Mouse (Mus musculus): ENCODE data around the gene Nub1. TPM values are rescaled to one million over a fixed set of nuclear protein-coding genes. Genes with fewer than 3 reads are reported as not detected.
A peak's percentile ranks its signal among the peaks of the same experiment; 100 is the strongest.

Nub1 gene
- polyA plus RNA-seq, 1 experiment from 2014 or later, result 39.9 TPM

DNA sequence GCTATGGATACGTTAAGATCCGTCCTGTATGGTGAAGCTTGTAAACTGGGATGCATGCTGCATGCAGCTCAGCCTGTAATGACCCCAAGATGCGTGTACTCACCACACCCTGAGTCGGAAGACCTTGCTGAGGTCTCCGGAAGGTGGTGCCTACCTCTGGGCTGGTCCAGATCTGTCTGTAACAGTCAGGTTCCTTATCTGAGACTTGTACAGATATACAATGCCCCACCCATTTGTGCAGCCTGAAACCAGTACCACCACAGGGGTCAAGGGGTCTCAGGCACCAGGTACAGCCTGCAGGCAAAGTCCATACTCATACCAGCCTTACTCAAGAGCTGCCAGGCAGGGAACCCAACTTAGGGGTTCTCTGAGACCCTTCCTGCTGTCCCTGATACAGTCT, 32.6 kb upstream of the Nub1 start:
- no peaks in the 10 kb centered on the region for H3K27me3 ChIP-seq (ENCODE audit: insufficient read depth, low read length)

GRCm38 (mm10) chr5:24654491-24654890, 30.8 kb upstream of the Nub1 start:
- no peak overlapping the region for H3K4me2 ChIP-seq (replicated peaks; ENCODE audit: low read depth, low read length)
- no peaks in the 10 kb centered on the region for H3K27me3 ChIP-seq (ENCODE audit: insufficient read depth, low read length)
- H3K9me3 ChIP-seq (ENCODE audit: low read length), result no peaks in the 10 kb centered on the region
- no peak overlapping the region for H3K9ac ChIP-seq (replicated peaks; ENCODE audit: low read length)
- no peaks in the 10 kb centered on the region for H3K36me3 ChIP-seq (ENCODE audit: insufficient read depth, low read length)
- ATAC-seq (ENCODE audit: low FRiP score, low TSS enrichment), result no peak
- H3K4me3 ChIP-seq (ENCODE audit: low read length), result no peak overlapping the region
- WGBS, result 71% methylated on average over 6 of the region's 6 CpGs
- no peaks in the 10 kb centered on the region for H3K4me1 ChIP-seq (ENCODE audit: insufficient read depth, low read length)
- H3K27ac ChIP-seq (ENCODE audit: low read length), result no peak overlapping the region

More for the DNA sequence above, 32.6 kb upstream of the Nub1 start:
- Histone ChIP-seq H3K4me2 (replicated peaks; ENCODE audit: low read depth, low read length) (no peak overlapping the region), H3K9me3 (ENCODE audit: low read length) (no peaks in the 10 kb centered on the region), H3K4me1 (ENCODE audit: insufficient read depth, low read length) (no peaks in the 10 kb centered on the region), H3K36me3 (ENCODE audit: insufficient read depth, low read length) (no peaks in the 10 kb centered on the region), H3K4me3 (ENCODE audit: low read length) (no peak overlapping the region), H3K27ac (ENCODE audit: low read length) (no peak overlapping the region), H3K9ac (replicated peaks; ENCODE audit: low read length) (no peak overlapping the region)
- ATAC-seq (ENCODE audit: low FRiP score, low TSS enrichment), result 0 out of 2 replicates have a peak, but pooled peaks have one; percentile 16
- 93% methylated on average over 5 of the region's 5 CpGs for WGBS

- H3K27me3 ChIP-seq (ENCODE audit: insufficient read depth, low read length), result no peaks in the 10 kb centered on the region
- no peak overlapping the region for H3K4me2 ChIP-seq (replicated peaks; ENCODE audit: low read depth, low read length)
- no peaks in the 10 kb centered on the region for H3K4me1 ChIP-seq (ENCODE audit: insufficient read depth, low read length)
- WGBS, result 44% methylated on average over 2 of the region's 2 CpGs
- no peaks in the 10 kb centered on the region for H3K36me3 ChIP-seq (ENCODE audit: insufficient read depth, low read length)
- ATAC-seq (ENCODE audit: low FRiP score, low TSS enrichment), result no peak
- H3K27ac ChIP-seq (ENCODE audit: low read length), result no peak overlapping the region
- H3K9ac ChIP-seq (replicated peaks; ENCODE audit: low read length), result no peak overlapping the region
- H3K9me3 ChIP-seq (ENCODE audit: low read length), result no peaks in the 10 kb centered on the region
- H3K4me3 ChIP-seq (ENCODE audit: low read length), result no peak overlapping the region
Observed at GRCm38 (mm10) chr5:24657113-24657512, 28.2 kb upstream of the Nub1 start.

DNA sequence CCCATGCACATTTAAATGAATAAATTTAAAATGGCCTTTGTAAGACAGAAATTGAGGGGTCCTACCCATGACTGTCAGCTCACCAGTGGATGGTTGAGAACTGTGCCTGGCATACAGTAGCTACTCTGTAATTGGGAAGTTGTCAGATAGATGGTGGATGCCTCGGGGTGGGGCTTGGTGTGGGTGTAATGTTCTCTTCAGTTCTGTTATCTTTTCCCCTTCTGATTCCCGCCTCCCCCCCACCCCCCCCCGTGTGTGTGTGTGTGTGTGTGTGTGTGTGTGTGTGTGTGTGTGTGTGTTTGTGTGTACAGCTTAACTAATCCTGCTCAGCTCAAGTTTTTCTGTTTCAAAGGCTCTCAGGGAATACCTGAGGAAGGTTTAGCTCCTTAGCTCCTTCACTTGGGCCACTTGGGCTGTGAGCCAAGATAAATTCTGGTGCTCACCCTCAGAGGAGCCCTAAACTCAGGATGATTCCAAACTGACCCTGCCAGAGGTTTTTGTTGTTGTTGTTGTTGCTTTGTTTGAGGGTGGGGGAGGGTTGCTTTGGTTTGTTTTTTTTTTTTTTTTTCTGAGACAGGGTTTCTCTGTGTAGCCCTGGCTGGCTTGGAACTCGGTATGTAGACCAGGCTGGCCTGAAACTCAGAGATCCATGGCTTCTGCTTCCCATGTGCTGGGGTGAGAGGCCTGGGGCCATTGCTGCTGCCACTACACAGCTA, 25.5 kb upstream of the Nub1 start:
- Histone ChIP-seq H3K27me3 (ENCODE audit: insufficient read depth, low read length) (no peaks in the 10 kb centered on the region), H3K36me3 (ENCODE audit: insufficient read depth, low read length) (no peaks in the 10 kb centered on the region), H3K9me3 (ENCODE audit: low read length) (no peaks in the 10 kb centered on the region), H3K4me2 (replicated peaks; ENCODE audit: low read depth, low read length) (no peak overlapping the region), H3K27ac (ENCODE audit: low read length) (no peak overlapping the region), H3K4me1 (ENCODE audit: insufficient read depth, low read length) (no peaks in the 10 kb centered on the region), H3K4me3 (ENCODE audit: low read length) (no peak overlapping the region), H3K9ac (replicated peaks; ENCODE audit: low read length) (no peak overlapping the region)
- no peak for ATAC-seq (ENCODE audit: low FRiP score, low TSS enrichment)
- WGBS, result 70% methylated on average over 3 of the region's 4 CpGs

DNA sequence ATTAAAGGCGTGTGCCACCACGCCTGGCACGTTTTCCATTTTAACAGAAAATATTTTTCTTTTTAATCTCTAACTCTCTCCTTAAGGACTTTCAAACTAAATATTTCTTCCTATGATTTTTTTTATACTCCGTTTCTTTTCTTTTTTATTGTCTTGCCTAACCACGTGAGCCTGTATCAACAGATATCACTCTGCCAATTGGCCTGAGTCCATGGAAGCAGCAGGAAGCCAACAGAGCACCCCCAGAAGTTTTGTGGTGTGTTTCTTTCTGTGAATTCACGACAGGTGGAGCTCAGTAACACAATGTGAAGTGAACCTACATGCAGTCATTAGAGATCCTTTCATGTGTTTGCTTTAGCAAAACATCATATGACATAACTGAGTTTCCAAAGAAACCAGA, 23.9 kb upstream of the Nub1 start:
- H3K27me3 ChIP-seq (ENCODE audit: insufficient read depth, low read length), result no peaks in the 10 kb centered on the region
- H3K36me3 ChIP-seq (ENCODE audit: insufficient read depth, low read length), result no peaks in the 10 kb centered on the region
- no peak overlapping the region for H3K27ac ChIP-seq (ENCODE audit: low read length)
- no peak overlapping the region for H3K4me3 ChIP-seq (ENCODE audit: low read length)
- peaks cover 4% of the 10 kb centered on the region; the same call in 1 of the 2 replicates for H3K9me3 ChIP-seq (ENCODE audit: low read length)
- 79% methylated on average over 6 of the region's 6 CpGs for WGBS
- no peak overlapping the region for H3K4me2 ChIP-seq (replicated peaks; ENCODE audit: low read depth, low read length)
- no peak for ATAC-seq (ENCODE audit: low FRiP score, low TSS enrichment)
- H3K4me1 ChIP-seq (ENCODE audit: insufficient read depth, low read length), result no peaks in the 10 kb centered on the region
- no peak overlapping the region for H3K9ac ChIP-seq (replicated peaks; ENCODE audit: low read length)

GRCm38 (mm10) chr5:24674238-24674637, 11.1 kb upstream of the Nub1 start:
- ATAC-seq (ENCODE audit: low FRiP score, low TSS enrichment), result 0 out of 2 replicates have a peak, but pooled peaks have one; percentile 71
- H3K4me2 ChIP-seq (replicated peaks; ENCODE audit: low read depth, low read length), result no peak overlapping the region
- no peak overlapping the region for H3K9ac ChIP-seq (replicated peaks; ENCODE audit: low read length)
- WGBS, result 26% methylated on average over 4 of the region's 4 CpGs
- no peaks in the 10 kb centered on the region for H3K36me3 ChIP-seq (ENCODE audit: insufficient read depth, low read length)
- no peaks in the 10 kb centered on the region for H3K4me1 ChIP-seq (ENCODE audit: insufficient read depth, low read length)
- no peak overlapping the region for H3K4me3 ChIP-seq (ENCODE audit: low read length)
- H3K27ac ChIP-seq (ENCODE audit: low read length), result no peak overlapping the region
- H3K9me3 ChIP-seq (ENCODE audit: low read length), result peaks cover 6% of the 10 kb centered on the region; the same call in 1 of the 2 replicates
- no peaks in the 10 kb centered on the region for H3K27me3 ChIP-seq (ENCODE audit: insufficient read depth, low read length)

GRCm38 (mm10) chr5:24681436-24681835, 3.9 kb upstream of the Nub1 start:
- H3K27ac ChIP-seq (ENCODE audit: low read length), result no peak overlapping the region
- no peaks in the 10 kb centered on the region for H3K27me3 ChIP-seq (ENCODE audit: insufficient read depth, low read length)
- no peak overlapping the region for H3K9ac ChIP-seq (replicated peaks; ENCODE audit: low read length)
- H3K4me1 ChIP-seq (ENCODE audit: insufficient read depth, low read length), result peaks cover 3% of the 10 kb centered on the region
- no peak overlapping the region for H3K4me3 ChIP-seq (ENCODE audit: low read length)
- no peak overlapping the region for H3K4me2 ChIP-seq (replicated peaks; ENCODE audit: low read depth, low read length)
- peaks cover 6% of the 10 kb centered on the region; the same call in 1 of the 2 replicates for H3K9me3 ChIP-seq (ENCODE audit: low read length)
- no peak for ATAC-seq (ENCODE audit: low FRiP score, low TSS enrichment)
- no peaks in the 10 kb centered on the region for H3K36me3 ChIP-seq (ENCODE audit: insufficient read depth, low read length)
- 44% methylated on average over 1 of the region's 1 CpGs for WGBS

GRCm38 (mm10) chr5:24684578-24685365, 560 bp upstream of the Nub1 start:
- no peaks in the 10 kb centered on the region for H3K9me3 ChIP-seq (ENCODE audit: low read length)
- peak overlapping the region; percentile 97 for H3K27ac ChIP-seq (ENCODE audit: low read length)
- peak overlapping the region; percentile 47 for H3K4me3 ChIP-seq (ENCODE audit: low read length)
- peaks cover 10% of the 10 kb centered on the region for H3K4me1 ChIP-seq (ENCODE audit: insufficient read depth, low read length)
- peak; percentile 58; the same call in 1 of the 2 replicates for ATAC-seq (ENCODE audit: low FRiP score, low TSS enrichment)
- peak overlapping the region; percentile 65 for H3K9ac ChIP-seq (replicated peaks; ENCODE audit: low read length)
- H3K27me3 ChIP-seq (ENCODE audit: insufficient read depth, low read length), result no peaks in the 10 kb centered on the region
- peaks cover 4% of the 10 kb centered on the region for H3K36me3 ChIP-seq (ENCODE audit: insufficient read depth, low read length)
- H3K4me2 ChIP-seq (replicated peaks; ENCODE audit: low read depth, low read length), result peak overlapping the region; percentile 58
- WGBS, result 24% methylated on average over 16 of the region's 16 CpGs

DNA sequence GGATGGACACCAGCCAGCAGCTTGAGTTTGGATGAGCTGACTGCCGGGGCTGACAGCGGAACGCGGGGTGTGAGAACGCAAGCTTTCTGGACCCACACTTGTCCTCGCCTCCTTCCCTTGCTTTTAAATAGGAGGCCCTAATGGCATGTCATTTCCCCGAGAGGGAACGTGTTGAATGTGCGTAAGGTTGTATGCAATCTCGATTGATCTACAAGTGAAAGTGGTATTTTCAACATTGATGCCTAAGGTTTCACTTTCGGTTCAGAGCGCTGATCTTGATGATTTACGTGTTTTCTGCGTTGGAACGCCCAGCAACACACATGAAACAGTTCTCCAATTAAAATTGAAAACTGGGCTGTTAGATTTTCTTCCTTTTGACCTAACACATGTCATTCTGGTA, 844 bp downstream of the Nub1 start:
- H3K4me1 ChIP-seq (ENCODE audit: insufficient read depth, low read length), result peaks cover 10% of the 10 kb centered on the region
- H3K9ac ChIP-seq (replicated peaks; ENCODE audit: low read length), result peak overlapping the region; percentile 86
- H3K27ac ChIP-seq (ENCODE audit: low read length), result peak overlapping the region; percentile 97
- WGBS, result 1% methylated on average over 15 of the region's 15 CpGs
- no peak for ATAC-seq (ENCODE audit: low FRiP score, low TSS enrichment)
- peak overlapping the region; percentile 63 for H3K4me2 ChIP-seq (replicated peaks; ENCODE audit: low read depth, low read length)
- peaks cover 8% of the 10 kb centered on the region for H3K36me3 ChIP-seq (ENCODE audit: insufficient read depth, low read length)
- no peaks in the 10 kb centered on the region for H3K9me3 ChIP-seq (ENCODE audit: low read length)
- H3K4me3 ChIP-seq (ENCODE audit: low read length), result peak overlapping the region; percentile 89
- no peaks in the 10 kb centered on the region for H3K27me3 ChIP-seq (ENCODE audit: insufficient read depth, low read length)

Data from kidney, embryonic 16.5 days (tissue).